Mouse (Mus musculus) neural tube, embryonic 11.5 days (tissue): ENCODE results near the gene Dph6. TPM values are rescaled to one million over a fixed set of nuclear protein-coding genes. Genes with fewer than 3 reads are reported as not detected.

Source experiments
- ATAC-seq: fragments of 200-750 bp; cut with Nextera tagmentation; 2 replicates; pipeline ENCODE4 v1.8.0; 2017; ENCODE audit warnings: moderate number of reproducible peaks, mild to moderate bottlenecking, moderate TSS enrichment, moderate library complexity; ENCODE audit not compliant: insufficient read depth, low FRiP score, low TSS enrichment
- DNase-seq: peaks from one replicate; pipeline ENCODE4 v3.0.0-alpha.2; 2015; ENCODE audit warnings: low spot score
- H3K27ac ChIP-seq: fragments of 300-500 bp; sonication (generic); 2 replicates; pipeline ENCODE4 v1.5.1; 2014; ENCODE audit warnings: low read depth, mild to moderate bottlenecking, low read length
- H3K27me3 ChIP-seq: fragments of 300-500 bp; sonication (generic); 2 replicates; pipeline ENCODE4 v1.6.1; 2014; ENCODE audit warnings: mild to moderate bottlenecking, low read length, mixed read lengths; ENCODE audit not compliant: control insufficient read depth, insufficient read depth
- H3K36me3 ChIP-seq: fragments of 300-500 bp; sonication (generic); 2 replicates; pipeline ENCODE4 v1.6.1; 2014; ENCODE audit warnings: mild to moderate bottlenecking, low read length, moderate library complexity, mixed read lengths; ENCODE audit not compliant: control insufficient read depth, insufficient read depth
- H3K4me1 ChIP-seq: fragments of 300-500 bp; sonication (generic); 2 replicates; pipeline ENCODE4 v1.6.1; 2014; ENCODE audit warnings: low read length, mixed read lengths; ENCODE audit not compliant: control insufficient read depth, insufficient read depth
- H3K4me2 ChIP-seq: fragments of 300-500 bp; sonication (generic); 2 replicates; pipeline ENCODE4 v1.6.1; 2014; ENCODE audit warnings: low read depth, mild to moderate bottlenecking, moderate library complexity
- H3K4me3 ChIP-seq: fragments of 300-500 bp; sonication (generic); 2 replicates; pipeline ENCODE4 v1.5.1; 2014; ENCODE audit warnings: low read depth, low read length
- H3K9ac ChIP-seq: fragments of 300-500 bp; sonication (generic); 2 replicates; pipeline ENCODE4 v1.6.1; 2014; ENCODE audit warnings: mild to moderate bottlenecking, low read length
- H3K9me3 ChIP-seq: fragments of 300-500 bp; sonication (generic); 2 replicates; pipeline ENCODE4 v1.6.1; 2016; ENCODE audit warnings: low read length; ENCODE audit not compliant: control insufficient read depth
- WGBS: fragments of 180-500 bp; shearing (Covaris S2); extraction: QIAGEN DNeasy Blood & Tissue Kit; methylation state at CpG from one replicate; pipeline ENCODE4 v1.1.7; 2014; 5-methylcytosine and 5-hydroxymethylcytosine counted together
- polyA plus RNA-seq: library from polyadenylated mRNA; unstranded; fragments of >200 nt; fragmentation: Nextera tagmentation; extraction: Ambion mirVana; gene quantifications from 2 replicates; pipeline ENCODE4 v1.2.1, GENCODE M21; 2014

The Dph6 gene
- polyA plus RNA-seq, 1 experiment from 2014 or later = 17.2 TPM

- H3K27me3 ChIP-seq = no peaks in the 10 kb centered on the region
- no peak overlapping the region for H3K9ac ChIP-seq
- no peaks in the 10 kb centered on the region for H3K9me3 ChIP-seq
- H3K27ac ChIP-seq = no peak overlapping the region
- no peaks in the 10 kb centered on the region for H3K4me1 ChIP-seq
- ATAC-seq (peak; percentile 48; the same call in 1 of the 2 replicates), DNase-seq (no peak)
- H3K36me3 ChIP-seq = no peaks in the 10 kb centered on the region
- H3K4me2 ChIP-seq = no peak overlapping the region
- WGBS = 34% methylated on average over 3 of the region's 3 CpGs
- no peak overlapping the region for H3K4me3 ChIP-seq
Observed at GRCm38 (mm10) chr2:114492398-114492797, 162.4 kb downstream of the Dph6 start.

DNA sequence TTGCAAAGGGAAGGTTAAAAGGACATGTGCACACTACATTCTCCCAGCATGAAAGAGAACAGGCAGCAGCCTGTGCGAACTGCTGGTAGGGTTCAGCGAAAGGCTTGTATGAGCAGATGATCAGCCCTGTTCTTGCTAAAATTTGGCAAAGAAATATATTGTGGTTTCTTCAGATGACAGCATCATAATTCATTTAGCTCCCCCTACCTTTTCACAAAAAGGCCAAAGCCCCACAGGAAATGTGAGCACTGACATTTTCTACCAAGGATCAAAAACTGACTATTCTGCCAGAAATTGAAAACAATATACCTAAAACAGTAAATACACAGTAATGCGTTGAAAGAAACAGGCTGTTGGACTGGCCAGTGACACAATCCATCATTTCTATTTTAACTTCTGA lies 162.9 kb downstream of the Dph6 start:
- Histone ChIP-seq H3K4me3 (no peak overlapping the region), H3K4me1 (no peaks in the 10 kb centered on the region), H3K36me3 (no peaks in the 10 kb centered on the region), H3K4me2 (no peak overlapping the region), H3K9me3 (no peaks in the 10 kb centered on the region), H3K27ac (no peak overlapping the region), H3K27me3 (no peaks in the 10 kb centered on the region), H3K9ac (no peak overlapping the region)
- DNase-seq (peak; percentile 11), ATAC-seq (no peak)
- WGBS = 61% methylated on average over 3 of the region's 3 CpGs

DNA sequence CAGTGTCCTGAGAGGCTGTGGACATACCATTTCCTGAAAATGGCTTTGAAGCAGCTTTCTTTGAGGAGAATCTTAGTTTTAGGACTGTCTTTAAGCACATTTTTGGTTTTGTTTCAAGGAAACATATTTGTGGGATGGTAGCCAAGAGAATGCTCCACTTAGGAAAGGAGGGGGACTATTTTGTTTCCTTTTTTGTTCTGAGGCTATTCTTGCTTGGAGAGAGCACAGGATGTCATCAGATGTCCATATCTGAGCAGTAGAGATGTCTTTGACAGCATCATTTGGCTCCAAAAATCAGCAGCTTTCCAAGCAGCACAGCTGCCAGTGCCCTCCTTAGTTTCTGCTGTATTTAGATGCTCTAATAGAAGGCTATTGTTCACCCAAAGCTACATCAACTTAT lies 167.8 kb downstream of the Dph6 start:
- DNase-seq (no peak), ATAC-seq (no peak)
- Histone ChIP-seq H3K4me2 (no peak overlapping the region), H3K4me3 (no peak overlapping the region), H3K9ac (no peak overlapping the region), H3K27me3 (no peaks in the 10 kb centered on the region), H3K27ac (no peak overlapping the region), H3K36me3 (no peaks in the 10 kb centered on the region), H3K4me1 (no peaks in the 10 kb centered on the region), H3K9me3 (no peaks in the 10 kb centered on the region)
